Mouse (Mus musculus): ENCODE measurements around the gene Tuba4a.

DNA sequence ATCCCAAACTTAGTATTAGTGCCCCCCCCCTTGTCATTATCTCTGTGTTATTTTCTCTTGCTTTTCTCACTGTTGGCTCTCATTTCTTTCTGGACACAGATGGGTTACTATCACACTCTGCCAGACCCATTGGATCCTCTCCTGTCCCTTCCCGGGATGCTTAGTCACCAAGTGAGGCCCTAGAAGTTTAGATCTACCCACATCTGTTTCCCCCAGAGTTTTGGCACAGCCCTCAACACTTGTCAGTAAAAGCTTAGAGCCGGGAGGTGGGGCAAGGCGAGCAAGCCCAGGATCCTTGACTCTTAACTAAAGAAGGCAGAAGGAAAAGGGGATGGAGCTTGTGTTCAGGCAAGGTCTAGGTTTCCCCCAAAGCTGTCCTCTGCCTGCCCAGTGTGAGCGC lies 9.5 kb upstream of the Tuba4a start:
- TF ChIP-seq POLR2A (IDR thresholded peaks at IDR 0.05; ENCODE audit: low read depth, low read length) (no peak), CTCF (IDR thresholded peaks at IDR 0.05; ENCODE audit: extremely low read depth, insufficient read depth, insufficient read length, insufficient replicate concordance) (no peak)
